Mouse (Mus musculus): ENCODE data around the gene Zfand3. TPM values are rescaled to one million over a fixed set of nuclear protein-coding genes. Genes with fewer than 3 reads are reported as not detected.
A peak's percentile ranks its signal among the peaks of the same experiment; 100 is the strongest.

Gene Zfand3
- polyA plus RNA-seq, 1 experiment, result 146 TPM

- TF ChIP-seq CTCF (IDR thresholded peaks at IDR 0.05; ENCODE audit: borderline replicate concordance, extremely low read depth, insufficient read depth, insufficient read length), result no peak
- no peak for TF ChIP-seq POLR2A (IDR thresholded peaks at IDR 0.05; ENCODE audit: borderline replicate concordance, extremely low read depth, insufficient read depth, insufficient read length, poor library complexity, severe bottlenecking)
- DNase-seq (ENCODE audit: low read depth), result no peak
These were observed 179.0 kb downstream of the Zfand3 start for GRCm38 (mm10) chr17:30183561-30183960.

- DNase-seq (ENCODE audit: low read depth), result no peak
- TF ChIP-seq CTCF (IDR thresholded peaks at IDR 0.05; ENCODE audit: borderline replicate concordance, extremely low read depth, insufficient read depth, insufficient read length) (no peak), POLR2A (IDR thresholded peaks at IDR 0.05; ENCODE audit: borderline replicate concordance, extremely low read depth, insufficient read depth, insufficient read length, poor library complexity, severe bottlenecking) (no peak)
These were observed 182.6 kb downstream of the Zfand3 start for GRCm38 (mm10) chr17:30187154-30187553.

- TF ChIP-seq CTCF (IDR thresholded peaks at IDR 0.05; ENCODE audit: borderline replicate concordance, extremely low read depth, insufficient read depth, insufficient read length), result no peak
- no peak for TF ChIP-seq POLR2A (IDR thresholded peaks at IDR 0.05; ENCODE audit: borderline replicate concordance, extremely low read depth, insufficient read depth, insufficient read length, poor library complexity, severe bottlenecking)
- no peak for DNase-seq (ENCODE audit: low read depth)
These were observed 183.0 kb downstream of the Zfand3 start for GRCm38 (mm10) chr17:30187581-30187980.

- TF ChIP-seq POLR2A (IDR thresholded peaks at IDR 0.05; ENCODE audit: borderline replicate concordance, extremely low read depth, insufficient read depth, insufficient read length, poor library complexity, severe bottlenecking) (no peak), CTCF (IDR thresholded peaks at IDR 0.05; ENCODE audit: borderline replicate concordance, extremely low read depth, insufficient read depth, insufficient read length) (no peak)
- peak; percentile 96 for DNase-seq (ENCODE audit: low read depth)
These were observed 183.8 kb downstream of the Zfand3 start for GRCm38 (mm10) chr17:30188031-30188981.

GRCm38 (mm10) chr17:30191097-30191640 lies 186.6 kb downstream of the Zfand3 start:
- DNase-seq (ENCODE audit: low read depth), result no peak
- TF ChIP-seq POLR2A (IDR thresholded peaks at IDR 0.05; ENCODE audit: borderline replicate concordance, extremely low read depth, insufficient read depth, insufficient read length, poor library complexity, severe bottlenecking) (no peak), CTCF (IDR thresholded peaks at IDR 0.05; ENCODE audit: borderline replicate concordance, extremely low read depth, insufficient read depth, insufficient read length) (no peak)

- no peak for DNase-seq (ENCODE audit: low read depth)
- no peak for TF ChIP-seq POLR2A (IDR thresholded peaks at IDR 0.05; ENCODE audit: borderline replicate concordance, extremely low read depth, insufficient read depth, insufficient read length, poor library complexity, severe bottlenecking)
- no peak for TF ChIP-seq CTCF (IDR thresholded peaks at IDR 0.05; ENCODE audit: borderline replicate concordance, extremely low read depth, insufficient read depth, insufficient read length)
These were observed 188.0 kb downstream of the Zfand3 start for GRCm38 (mm10) chr17:30192416-30193005.

GRCm38 (mm10) chr17:30193615-30194014 lies 189.1 kb downstream of the Zfand3 start:
- no peak for DNase-seq (ENCODE audit: low read depth)
- TF ChIP-seq POLR2A (IDR thresholded peaks at IDR 0.05; ENCODE audit: borderline replicate concordance, extremely low read depth, insufficient read depth, insufficient read length, poor library complexity, severe bottlenecking), result no peak
- TF ChIP-seq CTCF (IDR thresholded peaks at IDR 0.05; ENCODE audit: borderline replicate concordance, extremely low read depth, insufficient read depth, insufficient read length), result no peak

GRCm38 (mm10) chr17:30194091-30194490 lies 189.6 kb downstream of the Zfand3 start:
- TF ChIP-seq CTCF (IDR thresholded peaks at IDR 0.05; ENCODE audit: borderline replicate concordance, extremely low read depth, insufficient read depth, insufficient read length) (no peak), POLR2A (IDR thresholded peaks at IDR 0.05; ENCODE audit: borderline replicate concordance, extremely low read depth, insufficient read depth, insufficient read length, poor library complexity, severe bottlenecking) (no peak)
- DNase-seq (ENCODE audit: low read depth), result no peak

GRCm38 (mm10) chr17:30194629-30195445 lies 190.3 kb downstream of the Zfand3 start:
- TF ChIP-seq POLR2A (IDR thresholded peaks at IDR 0.05; ENCODE audit: borderline replicate concordance, extremely low read depth, insufficient read depth, insufficient read length, poor library complexity, severe bottlenecking), result no peak
- peak; percentile 87 for DNase-seq (ENCODE audit: low read depth)

- TF ChIP-seq CTCF (IDR thresholded peaks at IDR 0.05; ENCODE audit: borderline replicate concordance, extremely low read depth, insufficient read depth, insufficient read length), result no peak
- DNase-seq (ENCODE audit: low read depth), result no peak
These were observed 191.2 kb downstream of the Zfand3 start for GRCm38 (mm10) chr17:30195591-30196183.
